22 mouse cellular contexts compared by ENCODE assay signal in genomic region chr5:93041276-93041675, GRCm38 (mm10). TPM values are rescaled to one million over a fixed set of nuclear protein-coding genes. Genes with fewer than 3 reads are reported as not detected.
DNase-seq lines count a peak whose midpoint lies in the region; TF ChIP-seq lines count a peak whose summit lies in the region.
"Had no signal": no experiment of that assay in that cellular context is flagged by ENCODE, and none has a peak within 500 bp of the region (broad histone marks: within the 10 kb centered on the region; RNA-seq: fewer than 3 reads in every experiment).

No protein-coding gene starts in this region.

- H3K27me3 ChIP-seq in cerebellum, adult 2 months (ENCODE audit: control insufficient read depth, insufficient read depth, low read length), result no peaks in the 10 kb centered on the region
- no peaks in the 10 kb centered on the region for H3K27me3 ChIP-seq in kidney, adult 2 months (replicated peaks; ENCODE audit: control insufficient read depth, insufficient read depth, low read length)

- TF ChIP-seq CTCF in cerebellum, adult 2 months (IDR thresholded peaks at IDR 0.05; ENCODE audit: borderline replicate concordance, insufficient read depth, low read depth, low read length), result no peak
- TF ChIP-seq CTCF in kidney, adult 2 months (conservative IDR thresholded peaks at IDR 0.05; ENCODE audit: insufficient read depth, insufficient read length, low read depth, low read length), result no peak
- no peak for TF ChIP-seq CTCF in left cerebral cortex, adult 2 months (IDR thresholded peaks at IDR 0.05)

- no peak for TF ChIP-seq POLR2A in cerebellum, adult 2 months (IDR thresholded peaks at IDR 0.05; ENCODE audit: borderline replicate concordance, insufficient read depth, low read length)
- TF ChIP-seq POLR2A in kidney, adult 2 months (IDR thresholded peaks at IDR 0.05; ENCODE audit: low read depth, low read length), result no peak

- WGBS in cerebellum, adult 2 months, result 33% methylated on average over 3 of the region's 3 CpGs
- 8% methylated on average over 3 of the region's 3 CpGs for WGBS in kidney, adult 2 months

- H3K4me3 ChIP-seq in cerebellum, adult 2 months (replicated peaks; ENCODE audit: insufficient read depth, low read depth, low read length), result peak overlapping the region; percentile 88
- H3K4me3 ChIP-seq in kidney, adult 2 months (ENCODE audit: insufficient read depth, low read depth, low read length), result no peak overlapping the region
- H3K4me3 ChIP-seq in left cerebral cortex, adult 2 months, result peak overlapping the region; percentile 26
- H3K4me3 ChIP-seq: embryonic facial prominence, embryonic 12.5 days; embryonic facial prominence, embryonic 15.5 days; gastrocnemius, adult 2 months; heart, embryonic 10.5 days; heart, embryonic 13.5 days had no signal

- peaks cover 9% of the 10 kb centered on the region; the same call in 1 of the 2 replicates for H3K4me1 ChIP-seq in cerebellum, adult 2 months (ENCODE audit: control insufficient read depth, insufficient read depth, low read length)
- H3K4me1 ChIP-seq in kidney, adult 2 months (ENCODE audit: control insufficient read depth, insufficient read depth, low read length), result peaks cover 28% of the 10 kb centered on the region

- no peaks in the 10 kb centered on the region for H3K36me3 ChIP-seq in kidney, adult 2 months (ENCODE audit: control insufficient read depth, insufficient read depth, low read length)
- H3K36me3 ChIP-seq: embryonic facial prominence, embryonic 12.5 days; embryonic facial prominence, embryonic 15.5 days; heart, embryonic 10.5 days; heart, embryonic 13.5 days had no signal

- H3K27ac ChIP-seq in cerebellum, adult 2 months (ENCODE audit: insufficient read depth, low read length), result no peak overlapping the region
- H3K27ac ChIP-seq in kidney, adult 2 months (ENCODE audit: insufficient read depth, low read depth, low read length), result no peak overlapping the region; the same call in 1 of the 2 replicates
- H3K27ac ChIP-seq in left cerebral cortex, adult 2 months, result no peak overlapping the region
- H3K27ac ChIP-seq: embryonic facial prominence, embryonic 12.5 days; embryonic facial prominence, embryonic 15.5 days; gastrocnemius, adult 2 months; heart, embryonic 10.5 days; heart, embryonic 13.5 days; hindbrain, embryonic 14.5 days; hindbrain, postnatal 0 days had no signal

- intact Hi-C loops in left cerebral cortex, adult 2 months (cut with DNase I), result no loop called here
- intact Hi-C loops in left cerebral cortex, postnatal 14 days (cut with DNase I), result no loop called here

- DNase-seq in cerebellum, adult 2 months, result peak in 1 of 2 experiments; percentile 6
- DNase-seq in cerebellum, postnatal 25 days, result no peak
- peak; percentile 58 for DNase-seq in kidney, adult 2 months
- DNase-seq in kidney, postnatal 4 days, result no peak
- DNase-seq in left cerebral cortex, adult 2 months (ENCODE audit: extremely low spot score in 1 of 2, low spot score in 2 of 2), result no peak
- DNase-seq in left cerebral cortex, postnatal 14 days (ENCODE audit: low spot score in 2 of 2), result no peak
- DNase-seq: adrenal gland, adult 8-10 months; adrenal gland, postnatal 25 days; cerebellum, adult 11-12 months; gastrocnemius, adult 2 months; gastrocnemius, postnatal 14 days; heart, adult 18-20 months; heart, postnatal 14 days; heart, postnatal 4 days had no signal

RNA-seq across cellular contexts. Expression of gene Sowahb, which starts 3.5 kb away (rescaled TPM):
- 17.0 and 19.1 TPM in 2 replicates for polyA plus RNA-seq in cerebellum, adult 2 months (2012; rRNA removed)
- 7.8 and 10.1 TPM in 2 replicates for polyA plus RNA-seq in kidney, adult 2 months (2012; rRNA removed)
- total RNA-seq in left cerebral cortex, adult 2 months (2021), result 10 to 100 TPM; 24.2 to 26.4 TPM
- 1 to 10 TPM; 5.2 to 6.8 TPM for total RNA-seq in left cerebral cortex, postnatal 14 days (2021)
- total RNA-seq: adrenal gland, postnatal 25 days; common myeloid progenitor, adult 5-6 weeks; gastrocnemius, adult 2 months; gastrocnemius, postnatal 14 days; heart, postnatal 14 days had no signal
- polyA plus RNA-seq: activated CD4-positive, CD25-positive, alpha-beta regulatory T cell, adult 4 months; heart, embryonic 13.5 days; hindbrain, embryonic 14.5 days had no signal

RNA-seq across cellular contexts. Expression of gene Sept11, which starts 52.0 kb away (rescaled TPM):
- 74.0 and 77.7 TPM in 2 replicates for polyA plus RNA-seq in cerebellum, adult 2 months (2012; rRNA removed)
- 46.0 and 50.7 TPM in 2 replicates for polyA plus RNA-seq in kidney, adult 2 months (2012; rRNA removed)
- 100 to 1,000 TPM; 197 to 203 TPM for total RNA-seq in left cerebral cortex, adult 2 months (2021)
- 100 to 1,000 TPM; 201 to 209 TPM for total RNA-seq in left cerebral cortex, postnatal 14 days (2021)
